Mouse (Mus musculus): ENCODE measurements at regions not wholly inside any gene's neighbourhood (a gene's known extent, or its start where the extent isn't known, plus 50 kb on each side); places are given as distances from the start of the nearest gene placed in this dataset.

- no peak overlapping the region for H3K4me2 ChIP-seq
- no peak for ATAC-seq (ENCODE audit: insufficient number of reproducible peaks, low FRiP score)
- H3K36me3 ChIP-seq, result no peaks in the 10 kb centered on the region
- H3K27me3 ChIP-seq (replicated peaks), result no peaks in the 10 kb centered on the region
- no peak overlapping the region for H3K9ac ChIP-seq
- H3K4me1 ChIP-seq (replicated peaks), result no peaks in the 10 kb centered on the region
- H3K9me3 ChIP-seq (replicated peaks), result 0 out of 2 replicates have a peak, but pooled peaks cover under 1% of the 10 kb centered on the region
- H3K27ac ChIP-seq (ENCODE audit: poor library complexity, severe bottlenecking), result no peak overlapping the region
- no peak overlapping the region for H3K4me3 ChIP-seq
- WGBS, result 58% methylated on average over 2 of the region's 2 CpGs
These were observed 1187.0 kb upstream of the Map3k7 start for GRCm38 (mm10) chr4:30776816-30777442.

- no peaks in the 10 kb centered on the region for H3K4me1 ChIP-seq (replicated peaks)
- no peak overlapping the region for H3K9ac ChIP-seq
- H3K36me3 ChIP-seq, result no peaks in the 10 kb centered on the region
- H3K4me3 ChIP-seq, result no peak overlapping the region
- no peak overlapping the region for H3K4me2 ChIP-seq
- H3K27me3 ChIP-seq (replicated peaks), result no peaks in the 10 kb centered on the region
- no peak overlapping the region for H3K27ac ChIP-seq (ENCODE audit: poor library complexity, severe bottlenecking)
- WGBS, result 82% methylated on average over 2 of the region's 2 CpGs
- H3K9me3 ChIP-seq (replicated peaks), result no peaks in the 10 kb centered on the region
- ATAC-seq (ENCODE audit: insufficient number of reproducible peaks, low FRiP score), result no peak
These were observed 1182.2 kb upstream of the Map3k7 start for GRCm38 (mm10) chr4:30781649-30782048.

- Histone ChIP-seq H3K4me2 (no peak overlapping the region), H3K27ac (ENCODE audit: poor library complexity, severe bottlenecking) (no peak overlapping the region), H3K9ac (no peak overlapping the region), H3K4me1 (replicated peaks) (no peaks in the 10 kb centered on the region), H3K27me3 (replicated peaks) (no peaks in the 10 kb centered on the region), H3K4me3 (no peak overlapping the region), H3K36me3 (no peaks in the 10 kb centered on the region), H3K9me3 (replicated peaks) (no peaks in the 10 kb centered on the region)
- whole genome bisulfite sequencing, result 43% methylated on average over 5 of the region's 5 CpGs
- ATAC-seq (ENCODE audit: insufficient number of reproducible peaks, low FRiP score), result no peak
These were observed 1173.8 kb upstream of the Map3k7 start for GRCm38 (mm10) chr4:30789976-30790657.

- no peak overlapping the region for H3K4me2 ChIP-seq
These were observed 1154.1 kb upstream of the Map3k7 start for GRCm38 (mm10) chr4:30809798-30810197.

GRCm38 (mm10) chr4:30855361-30856056 lies 1108.4 kb upstream of the Map3k7 start:
- Histone ChIP-seq H3K4me2 (no peak overlapping the region), H3K27ac (ENCODE audit: poor library complexity, severe bottlenecking) (no peak overlapping the region), H3K9ac (no peak overlapping the region), H3K4me1 (replicated peaks) (no peaks in the 10 kb centered on the region), H3K4me3 (no peak overlapping the region), H3K27me3 (replicated peaks) (no peaks in the 10 kb centered on the region), H3K36me3 (no peaks in the 10 kb centered on the region), H3K9me3 (replicated peaks) (no peaks in the 10 kb centered on the region; the same call in 1 of the 2 replicates)
- no peak for ATAC-seq (ENCODE audit: insufficient number of reproducible peaks, low FRiP score)
- WGBS, result 63% methylated on average over 5 of the region's 5 CpGs

More at GRCm38 (mm10) chr4:30809798-30810197, 1154.1 kb upstream of the Map3k7 start:
- Histone ChIP-seq H3K27me3 (replicated peaks) (no peaks in the 10 kb centered on the region), H3K9ac (no peak overlapping the region), H3K4me1 (replicated peaks) (no peaks in the 10 kb centered on the region), H3K9me3 (replicated peaks) (no peaks in the 10 kb centered on the region), H3K36me3 (no peaks in the 10 kb centered on the region), H3K4me3 (no peak overlapping the region), H3K27ac (ENCODE audit: poor library complexity, severe bottlenecking) (no peak overlapping the region)
- ATAC-seq (ENCODE audit: insufficient number of reproducible peaks, low FRiP score), result no peak

GRCm38 (mm10) chr4:30904966-30905365 lies 1058.9 kb upstream of the Map3k7 start:
- Histone ChIP-seq H3K36me3 (no peaks in the 10 kb centered on the region), H3K9ac (no peak overlapping the region), H3K4me1 (replicated peaks) (no peaks in the 10 kb centered on the region), H3K4me3 (no peak overlapping the region), H3K4me2 (no peak overlapping the region), H3K27ac (ENCODE audit: poor library complexity, severe bottlenecking) (no peak overlapping the region), H3K9me3 (replicated peaks) (no peaks in the 10 kb centered on the region), H3K27me3 (replicated peaks) (no peaks in the 10 kb centered on the region)
- WGBS, result 81% methylated on average over 2 of the region's 2 CpGs
- no peak for ATAC-seq (ENCODE audit: insufficient number of reproducible peaks, low FRiP score)

GRCm38 (mm10) chr4:30922944-30923343 lies 1041.0 kb upstream of the Map3k7 start:
- no peaks in the 10 kb centered on the region for H3K4me1 ChIP-seq (replicated peaks)
- H3K36me3 ChIP-seq, result no peaks in the 10 kb centered on the region
- no peak overlapping the region for H3K4me2 ChIP-seq
- H3K27me3 ChIP-seq (replicated peaks), result no peaks in the 10 kb centered on the region
- no peak overlapping the region for H3K4me3 ChIP-seq
- H3K27ac ChIP-seq (ENCODE audit: poor library complexity, severe bottlenecking), result no peak overlapping the region
- H3K9me3 ChIP-seq (replicated peaks), result no peaks in the 10 kb centered on the region
- WGBS, result 75% methylated on average over 4 of the region's 4 CpGs
- no peak for ATAC-seq (ENCODE audit: insufficient number of reproducible peaks, low FRiP score)
- no peak overlapping the region for H3K9ac ChIP-seq

- Histone ChIP-seq H3K27me3 (replicated peaks) (no peaks in the 10 kb centered on the region), H3K9ac (no peak overlapping the region), H3K4me1 (replicated peaks) (no peaks in the 10 kb centered on the region), H3K27ac (ENCODE audit: poor library complexity, severe bottlenecking) (no peak overlapping the region), H3K4me3 (no peak overlapping the region), H3K4me2 (no peak overlapping the region), H3K36me3 (no peaks in the 10 kb centered on the region), H3K9me3 (replicated peaks) (no peaks in the 10 kb centered on the region)
- 77% methylated on average over 3 of the region's 3 CpGs for WGBS
- ATAC-seq (ENCODE audit: insufficient number of reproducible peaks, low FRiP score), result no peak
These were observed 1031.5 kb upstream of the Map3k7 start for GRCm38 (mm10) chr4:30932358-30932757.

- WGBS, result 72% methylated on average over 5 of the region's 5 CpGs
These were observed 1030.6 kb upstream of the Map3k7 start for GRCm38 (mm10) chr4:30933030-30933987.

GRCm38 (mm10) chr4:30983611-30984010 lies 980.3 kb upstream of the Map3k7 start:
- Histone ChIP-seq H3K27ac (ENCODE audit: poor library complexity, severe bottlenecking) (no peak overlapping the region), H3K4me3 (no peak overlapping the region), H3K27me3 (replicated peaks) (no peaks in the 10 kb centered on the region), H3K9me3 (replicated peaks) (no peaks in the 10 kb centered on the region), H3K36me3 (no peaks in the 10 kb centered on the region), H3K4me1 (replicated peaks) (no peaks in the 10 kb centered on the region), H3K9ac (no peak overlapping the region), H3K4me2 (no peak overlapping the region)
- ATAC-seq (ENCODE audit: insufficient number of reproducible peaks, low FRiP score), result no peak
- WGBS, result 75% methylated on average over 4 of the region's 4 CpGs

More at GRCm38 (mm10) chr4:30933030-30933987, 1030.6 kb upstream of the Map3k7 start:
- Histone ChIP-seq H3K27me3 (replicated peaks) (no peaks in the 10 kb centered on the region), H3K4me1 (replicated peaks) (no peaks in the 10 kb centered on the region), H3K27ac (ENCODE audit: poor library complexity, severe bottlenecking) (no peak overlapping the region), H3K36me3 (no peaks in the 10 kb centered on the region), H3K9ac (no peak overlapping the region), H3K9me3 (replicated peaks) (no peaks in the 10 kb centered on the region), H3K4me2 (no peak overlapping the region), H3K4me3 (no peak overlapping the region)
- ATAC-seq (ENCODE audit: insufficient number of reproducible peaks, low FRiP score), result no peak

GRCm38 (mm10) chr4:31012006-31012405 lies 951.9 kb upstream of the Map3k7 start:
- Histone ChIP-seq H3K9ac (no peak overlapping the region), H3K4me3 (no peak overlapping the region), H3K27me3 (replicated peaks) (no peaks in the 10 kb centered on the region), H3K4me1 (replicated peaks) (no peaks in the 10 kb centered on the region), H3K4me2 (no peak overlapping the region), H3K9me3 (replicated peaks) (no peaks in the 10 kb centered on the region), H3K27ac (ENCODE audit: poor library complexity, severe bottlenecking) (no peak overlapping the region), H3K36me3 (no peaks in the 10 kb centered on the region)
- ATAC-seq (ENCODE audit: insufficient number of reproducible peaks, low FRiP score), result no peak
